Mouse (Mus musculus): ENCODE results near the gene Rnft2. TPM values are rescaled to one million over a fixed set of nuclear protein-coding genes. Genes with fewer than 3 reads are reported as not detected.

Gene Rnft2
- polyA plus RNA-seq, 1 experiment from 2014 or later = 17.8 TPM

DNA sequence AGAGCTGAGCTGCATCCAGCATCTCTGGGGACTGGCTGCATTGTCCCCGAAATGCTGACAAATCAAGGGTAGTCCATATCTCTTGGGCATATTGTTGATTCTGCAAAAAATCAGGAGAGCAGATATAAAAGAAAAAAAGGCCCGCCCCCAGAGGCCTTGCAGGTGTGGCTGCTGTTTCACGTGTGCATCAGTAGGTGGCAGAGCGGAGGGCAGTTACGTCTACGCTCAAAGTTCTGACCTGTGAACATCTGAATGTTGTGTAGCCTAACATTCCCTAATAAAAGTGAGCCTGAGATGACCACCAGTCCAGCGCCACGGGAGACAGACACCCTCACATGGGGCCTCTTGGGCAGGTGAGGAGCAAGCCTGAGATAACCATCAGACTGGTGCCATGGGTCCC is 21.4 kb upstream of the Rnft2 start:
- no peak overlapping the region for H3K4me2 ChIP-seq
- H3K9me3 ChIP-seq = no peaks in the 10 kb centered on the region
- no peak overlapping the region for H3K27ac ChIP-seq
- H3K36me3 ChIP-seq (replicated peaks) = peaks cover 12% of the 10 kb centered on the region; the same call in 1 of the 2 replicates
- no peak overlapping the region for H3K9ac ChIP-seq
- H3K4me1 ChIP-seq = peaks cover 10% of the 10 kb centered on the region
- H3K27me3 ChIP-seq (replicated peaks) = peaks cover 5% of the 10 kb centered on the region; the same call in 1 of the 2 replicates
- no peak overlapping the region for H3K4me3 ChIP-seq
- 47% methylated on average over 8 of the region's 8 CpGs for WGBS
- no peak for ATAC-seq (replicated peaks)

DNA sequence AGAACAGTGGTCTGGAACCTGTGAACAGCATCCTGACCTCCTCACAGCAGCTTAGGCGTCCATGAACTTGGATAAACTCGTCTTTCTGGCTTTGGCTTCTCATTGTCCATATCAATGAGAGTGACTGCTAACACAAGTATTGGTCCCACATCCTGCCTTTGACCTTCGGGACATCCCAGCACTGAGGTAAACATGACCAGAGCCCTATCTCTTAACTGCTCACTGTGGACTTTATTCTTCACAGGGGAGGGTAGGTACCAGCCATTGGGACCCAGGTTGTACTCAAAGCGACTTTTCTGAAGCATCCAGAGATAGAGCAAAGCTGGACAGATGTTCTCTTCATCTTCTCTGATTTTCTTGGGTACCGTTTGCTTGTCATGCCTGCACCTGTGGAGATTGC is 20.4 kb upstream of the Rnft2 start:
- Histone ChIP-seq H3K9me3 (no peaks in the 10 kb centered on the region), H3K36me3 (replicated peaks) (peaks cover 19% of the 10 kb centered on the region; the same call in 1 of the 2 replicates), H3K4me2 (no peak overlapping the region), H3K9ac (no peak overlapping the region), H3K4me1 (peaks cover 10% of the 10 kb centered on the region), H3K27ac (no peak overlapping the region), H3K4me3 (no peak overlapping the region), H3K27me3 (replicated peaks) (peaks cover 5% of the 10 kb centered on the region; the same call in 1 of the 2 replicates)
- 86% methylated on average over 5 of the region's 5 CpGs for WGBS
- ATAC-seq (replicated peaks) = no peak

DNA sequence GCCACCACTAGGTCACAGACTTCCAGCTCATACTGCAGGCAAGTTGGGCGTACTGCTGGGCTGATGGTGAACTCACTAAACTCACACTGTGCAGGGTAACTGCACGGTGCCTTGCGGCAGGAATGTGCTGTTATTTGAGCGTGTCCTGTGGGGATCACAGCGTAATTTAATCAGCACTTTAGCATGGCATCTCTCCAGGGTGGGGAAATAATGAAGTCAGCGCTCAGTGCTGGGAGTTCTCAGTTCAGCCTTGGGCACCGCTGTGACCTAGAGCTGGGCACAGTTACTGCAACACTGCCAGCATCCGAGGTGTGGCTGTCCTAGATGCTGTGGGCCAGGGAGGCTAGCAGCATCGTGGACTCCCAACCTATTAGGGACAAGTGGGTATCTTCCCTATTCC is 19.4 kb upstream of the Rnft2 start:
- WGBS = 72% methylated on average over 9 of the region's 9 CpGs
- Histone ChIP-seq H3K9me3 (no peaks in the 10 kb centered on the region), H3K9ac (no peak overlapping the region), H3K4me2 (no peak overlapping the region), H3K36me3 (replicated peaks) (peaks cover 27% of the 10 kb centered on the region; the same call in 1 of the 2 replicates), H3K4me3 (no peak overlapping the region), H3K4me1 (peaks cover 7% of the 10 kb centered on the region), H3K27ac (no peak overlapping the region), H3K27me3 (replicated peaks) (peaks cover 2% of the 10 kb centered on the region; the same call in 1 of the 2 replicates)
- ATAC-seq (replicated peaks) = no peak

DNA sequence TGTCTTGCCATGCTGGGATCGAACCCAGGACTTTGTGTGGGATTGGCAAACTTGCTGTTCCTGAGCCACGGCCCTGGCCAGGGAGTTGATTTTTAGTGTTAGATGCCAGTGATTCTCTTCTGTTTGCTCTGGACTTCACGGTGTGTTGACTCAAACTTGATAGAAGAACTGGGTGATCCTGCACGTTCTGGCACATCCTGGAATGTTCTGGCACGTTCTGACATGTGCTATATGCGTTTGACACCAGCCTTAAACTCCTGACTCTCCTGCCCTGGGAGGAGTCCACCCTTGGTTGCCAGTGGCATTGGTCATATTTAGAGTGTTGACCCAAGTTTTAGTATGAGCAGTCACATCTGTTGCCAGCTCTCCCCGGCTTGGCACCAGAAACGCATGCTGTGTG is 17.5 kb upstream of the Rnft2 start:
- no peak overlapping the region for H3K4me3 ChIP-seq
- no peak for ATAC-seq (replicated peaks)
- no peak overlapping the region for H3K27ac ChIP-seq
- no peaks in the 10 kb centered on the region for H3K9me3 ChIP-seq
- no peaks in the 10 kb centered on the region for H3K27me3 ChIP-seq (replicated peaks)
- H3K4me1 ChIP-seq = peaks cover 8% of the 10 kb centered on the region; the same call in 1 of the 2 replicates
- WGBS = 97% methylated on average over 8 of the region's 8 CpGs
- no peak overlapping the region for H3K4me2 ChIP-seq
- H3K9ac ChIP-seq = no peak overlapping the region
- peaks cover 27% of the 10 kb centered on the region; the same call in 1 of the 2 replicates for H3K36me3 ChIP-seq (replicated peaks)

DNA sequence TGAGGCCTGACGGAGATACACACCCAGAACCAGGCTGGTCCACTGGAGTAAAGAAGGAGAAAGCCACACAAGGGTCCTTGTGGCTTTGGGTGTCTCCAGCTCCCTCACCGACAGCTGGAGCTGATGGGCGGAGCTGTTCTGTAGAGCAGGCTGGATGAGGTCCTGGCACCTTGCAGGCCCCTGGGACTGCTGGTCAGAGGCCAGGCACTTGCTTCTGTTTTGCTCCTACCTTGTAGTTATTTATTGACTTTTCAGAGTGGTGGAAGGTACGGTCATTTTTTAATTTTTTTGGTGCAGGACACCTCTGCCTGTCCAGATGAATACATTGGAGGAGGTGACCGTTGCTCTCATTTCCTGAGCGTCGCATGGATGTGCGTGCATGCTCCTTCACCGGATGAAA is 16.3 kb upstream of the Rnft2 start:
- H3K4me1 ChIP-seq = peaks cover 8% of the 10 kb centered on the region; the same call in 1 of the 2 replicates
- H3K9me3 ChIP-seq = no peaks in the 10 kb centered on the region
- no peak overlapping the region for H3K9ac ChIP-seq
- H3K27ac ChIP-seq = no peak overlapping the region
- H3K4me3 ChIP-seq = no peak overlapping the region
- no peaks in the 10 kb centered on the region for H3K27me3 ChIP-seq (replicated peaks)
- WGBS = 95% methylated on average over 9 of the region's 9 CpGs
- peaks cover 36% of the 10 kb centered on the region for H3K36me3 ChIP-seq (replicated peaks)
- H3K4me2 ChIP-seq = no peak overlapping the region
- ATAC-seq (replicated peaks) = no peak

DNA sequence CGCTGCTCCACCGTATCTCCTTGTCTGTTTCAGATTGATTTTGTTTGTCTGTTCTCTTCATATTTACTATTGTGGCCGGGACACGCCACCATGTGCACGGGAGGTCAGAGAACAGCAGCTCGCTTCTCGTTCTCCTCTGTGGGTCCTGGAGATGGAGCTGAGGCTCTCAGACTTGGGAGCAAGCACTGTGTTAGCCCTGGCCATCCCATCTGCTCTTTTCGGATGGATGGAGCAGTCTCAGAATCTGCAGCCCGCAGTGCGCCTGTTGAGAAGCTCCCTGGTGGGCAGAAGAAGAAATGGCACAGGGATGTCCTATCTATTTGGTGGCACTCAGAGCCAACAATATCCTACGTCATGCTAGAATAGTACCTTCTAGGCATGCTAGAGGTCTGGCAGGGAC is 15.7 kb upstream of the Rnft2 start:
- no peak overlapping the region for H3K27ac ChIP-seq
- no peak overlapping the region for H3K4me2 ChIP-seq
- WGBS = 92% methylated on average over 11 of the region's 11 CpGs
- peaks cover 36% of the 10 kb centered on the region for H3K36me3 ChIP-seq (replicated peaks)
- no peaks in the 10 kb centered on the region for H3K27me3 ChIP-seq (replicated peaks)
- no peaks in the 10 kb centered on the region for H3K9me3 ChIP-seq
- no peak for ATAC-seq (replicated peaks)
- H3K4me3 ChIP-seq = no peak overlapping the region
- no peak overlapping the region for H3K9ac ChIP-seq
- peaks cover 8% of the 10 kb centered on the region; the same call in 1 of the 2 replicates for H3K4me1 ChIP-seq

DNA sequence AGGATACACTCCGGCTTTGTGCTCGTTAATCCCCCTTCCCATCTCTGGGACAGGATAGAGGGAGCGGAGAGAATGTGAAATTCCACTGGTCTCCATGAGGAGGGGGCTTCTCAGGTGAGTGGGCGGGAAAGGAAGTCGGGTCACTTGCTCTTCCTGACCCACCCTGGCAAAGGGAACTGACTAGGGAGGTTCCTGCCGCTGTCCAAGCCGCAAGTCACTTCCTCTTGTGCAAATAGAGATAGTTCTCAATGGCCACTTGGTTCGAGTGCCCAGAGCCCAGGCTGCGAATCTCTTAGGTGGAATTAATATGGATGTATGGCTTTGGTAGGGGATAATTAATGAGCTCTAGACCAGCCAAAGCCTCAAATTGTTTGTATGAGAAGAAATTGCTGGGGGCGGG is 15.1 kb upstream of the Rnft2 start:
- no peak overlapping the region for H3K9ac ChIP-seq
- ATAC-seq (replicated peaks) = no peak
- no peak overlapping the region for H3K4me3 ChIP-seq
- H3K4me2 ChIP-seq = no peak overlapping the region
- H3K9me3 ChIP-seq = no peaks in the 10 kb centered on the region
- no peaks in the 10 kb centered on the region for H3K27me3 ChIP-seq (replicated peaks)
- peaks cover 36% of the 10 kb centered on the region for H3K36me3 ChIP-seq (replicated peaks)
- H3K4me1 ChIP-seq = peaks cover 8% of the 10 kb centered on the region; the same call in 1 of the 2 replicates
- WGBS = 90% methylated on average over 10 of the region's 10 CpGs
- H3K27ac ChIP-seq = no peak overlapping the region

DNA sequence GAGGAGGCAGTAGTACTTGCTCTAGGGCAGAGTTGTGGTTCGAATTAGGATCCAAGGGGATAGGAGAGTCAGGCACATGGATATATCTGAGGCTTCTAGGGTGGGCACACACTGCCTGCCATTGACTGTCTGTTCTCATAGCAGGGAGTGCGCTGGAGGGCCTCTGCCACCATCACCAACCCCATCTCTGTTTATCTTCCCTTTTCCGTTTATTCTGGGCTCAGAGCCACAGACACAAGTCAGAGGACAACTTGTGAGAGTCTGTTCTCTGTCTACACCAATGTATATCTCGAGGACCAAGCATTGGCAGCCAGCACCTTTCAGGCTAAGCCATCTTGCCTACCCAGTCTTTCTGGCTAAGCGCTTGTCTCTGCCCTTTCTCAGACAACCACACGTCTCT is 14.7 kb upstream of the Rnft2 start:
- Histone ChIP-seq H3K36me3 (replicated peaks) (peaks cover 36% of the 10 kb centered on the region), H3K27ac (no peak overlapping the region), H3K4me2 (no peak overlapping the region), H3K4me3 (no peak overlapping the region), H3K9me3 (no peaks in the 10 kb centered on the region), H3K27me3 (replicated peaks) (no peaks in the 10 kb centered on the region), H3K9ac (no peak overlapping the region), H3K4me1 (peaks cover 8% of the 10 kb centered on the region; the same call in 1 of the 2 replicates)
- 80% methylated on average over 6 of the region's 6 CpGs for WGBS
- no peak for ATAC-seq (replicated peaks)

DNA sequence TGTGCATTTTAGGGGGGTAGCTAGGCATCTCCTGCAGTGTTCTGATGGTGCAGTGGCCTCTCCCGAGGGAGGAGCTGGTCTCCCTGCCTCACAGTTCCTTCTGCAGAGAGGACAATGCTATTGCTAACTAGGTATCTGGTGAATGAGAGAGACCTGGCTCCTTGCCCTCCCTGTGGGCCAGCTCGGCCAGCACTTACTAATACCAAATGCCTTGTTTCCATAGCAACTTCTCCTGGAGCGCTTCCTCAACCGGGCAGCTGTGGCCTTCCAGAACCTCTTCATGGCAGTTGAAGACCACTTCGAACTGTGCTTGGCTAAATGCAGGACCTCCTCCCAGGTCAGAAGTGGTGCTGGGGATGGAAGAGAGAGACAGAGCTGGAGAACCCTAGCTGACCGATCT is 14.2 kb upstream of the Rnft2 start:
- Histone ChIP-seq H3K4me2 (no peak overlapping the region), H3K36me3 (replicated peaks) (peaks cover 36% of the 10 kb centered on the region), H3K27me3 (replicated peaks) (no peaks in the 10 kb centered on the region), H3K4me3 (no peak overlapping the region), H3K27ac (no peak overlapping the region), H3K9me3 (no peaks in the 10 kb centered on the region), H3K4me1 (peaks cover 8% of the 10 kb centered on the region; the same call in 1 of the 2 replicates), H3K9ac (no peak overlapping the region)
- ATAC-seq (replicated peaks) = no peak
- 63% methylated on average over 6 of the region's 6 CpGs for WGBS

DNA sequence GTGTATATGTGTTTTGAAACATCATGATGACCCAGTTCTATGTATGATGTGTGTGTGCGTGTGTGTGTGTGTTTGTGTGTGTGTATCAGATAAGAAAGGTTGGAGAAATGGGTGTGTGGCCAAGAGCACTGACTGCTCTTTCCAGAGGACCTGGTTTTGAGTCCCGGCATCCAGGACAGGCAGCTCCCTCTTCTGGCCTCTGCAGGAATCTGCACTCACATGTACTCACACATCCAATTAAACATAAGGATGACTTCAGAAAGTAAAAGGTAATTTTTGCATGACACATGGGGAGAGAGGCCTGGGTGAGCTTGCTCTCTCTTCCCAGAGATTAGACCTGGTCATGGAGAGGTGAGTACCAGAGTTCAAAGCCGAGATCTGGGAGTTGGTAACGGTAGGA is 12.1 kb upstream of the Rnft2 start:
- Histone ChIP-seq H3K27me3 (replicated peaks) (no peaks in the 10 kb centered on the region), H3K4me3 (no peak overlapping the region), H3K4me1 (peaks cover 8% of the 10 kb centered on the region; the same call in 1 of the 2 replicates), H3K9ac (no peak overlapping the region), H3K9me3 (no peaks in the 10 kb centered on the region), H3K36me3 (replicated peaks) (peaks cover 29% of the 10 kb centered on the region), H3K27ac (no peak overlapping the region), H3K4me2 (no peak overlapping the region)
- WGBS = 98% methylated on average over 4 of the region's 4 CpGs
- no peak for ATAC-seq (replicated peaks)

DNA sequence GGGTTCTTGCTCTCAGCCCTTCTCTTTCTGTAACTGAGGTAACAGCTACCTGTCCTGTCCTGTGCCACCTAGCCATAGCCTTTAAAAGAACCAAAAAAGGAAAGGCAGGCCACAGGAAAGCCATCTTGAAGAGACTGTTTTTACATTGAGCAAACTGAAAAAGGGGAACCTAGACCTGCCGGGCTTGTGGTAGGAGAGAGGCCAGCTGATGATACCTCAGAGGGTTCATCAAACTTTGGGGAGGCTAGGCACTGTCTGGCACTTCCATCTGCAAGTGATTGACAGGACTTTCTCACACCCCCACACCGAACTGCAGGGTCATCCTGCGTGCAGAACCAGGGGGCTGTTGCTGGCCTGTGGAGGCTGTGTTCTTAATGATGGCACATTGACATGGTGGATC is 8.6 kb upstream of the Rnft2 start:
- Histone ChIP-seq H3K4me2 (no peak overlapping the region), H3K4me3 (no peak overlapping the region), H3K27me3 (replicated peaks) (no peaks in the 10 kb centered on the region), H3K9ac (no peak overlapping the region), H3K27ac (no peak overlapping the region), H3K4me1 (no peaks in the 10 kb centered on the region), H3K36me3 (replicated peaks) (peaks cover 14% of the 10 kb centered on the region), H3K9me3 (no peaks in the 10 kb centered on the region)
- WGBS = 80% methylated on average over 3 of the region's 3 CpGs
- ATAC-seq (replicated peaks) = no peak

DNA sequence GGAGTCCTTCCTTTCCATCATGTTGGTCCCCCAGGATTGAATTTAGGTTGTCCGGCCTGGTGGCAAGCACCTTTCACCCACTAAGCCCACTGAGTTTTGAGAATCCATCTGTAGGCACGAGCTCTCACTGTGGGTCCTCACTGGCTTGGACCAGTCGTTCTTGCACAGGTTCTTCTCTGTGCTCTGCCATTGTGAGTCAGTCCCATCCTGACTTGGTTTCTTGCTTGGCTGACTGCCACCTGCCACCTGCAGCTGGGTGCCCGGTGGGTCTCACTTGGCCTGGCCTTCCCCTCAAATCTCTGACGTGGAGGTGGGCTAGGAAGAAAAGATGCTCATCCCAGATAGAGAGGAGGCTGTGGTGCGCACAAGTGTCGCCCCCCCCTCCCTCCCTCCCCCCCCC is 6.1 kb upstream of the Rnft2 start:
- WGBS = 81% methylated on average over 6 of the region's 7 CpGs
- H3K27ac ChIP-seq = no peak overlapping the region
- H3K4me3 ChIP-seq = no peak overlapping the region
- no peak overlapping the region for H3K4me2 ChIP-seq
- H3K27me3 ChIP-seq (replicated peaks) = no peaks in the 10 kb centered on the region
- no peak for ATAC-seq (replicated peaks)
- H3K9me3 ChIP-seq = no peaks in the 10 kb centered on the region
- H3K36me3 ChIP-seq (replicated peaks) = 0 out of 2 replicates have a peak, but pooled peaks cover 5% of the 10 kb centered on the region
- H3K4me1 ChIP-seq = peaks cover 15% of the 10 kb centered on the region
- no peak overlapping the region for H3K9ac ChIP-seq

DNA sequence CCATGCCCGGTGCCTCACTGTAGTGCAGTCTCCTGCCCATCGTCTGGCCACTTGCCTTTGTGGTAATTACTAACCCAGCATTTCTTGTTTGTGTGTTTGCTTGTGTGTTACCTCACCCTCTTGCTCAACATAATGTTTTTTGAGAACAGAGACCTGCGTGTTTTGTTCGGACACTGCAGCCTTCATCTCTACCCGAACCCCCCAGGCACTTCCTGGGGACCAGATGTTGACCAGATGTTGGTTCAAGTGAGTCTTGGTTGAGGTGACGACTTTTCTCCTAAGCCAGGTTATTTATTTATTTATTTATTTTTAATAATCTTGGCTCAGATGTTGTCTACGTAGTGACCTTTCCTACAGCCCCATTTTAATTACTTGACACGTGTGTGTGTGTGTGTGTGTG is 2.5 kb upstream of the Rnft2 start:
- no peaks in the 10 kb centered on the region for H3K9me3 ChIP-seq
- peaks cover 5% of the 10 kb centered on the region; the same call in 1 of the 2 replicates for H3K36me3 ChIP-seq (replicated peaks)
- no peak for ATAC-seq (replicated peaks)
- no peak overlapping the region for H3K4me2 ChIP-seq
- no peak overlapping the region for H3K27ac ChIP-seq
- 88% methylated on average over 8 of the region's 8 CpGs for WGBS
- H3K9ac ChIP-seq = no peak overlapping the region
- no peaks in the 10 kb centered on the region for H3K27me3 ChIP-seq (replicated peaks)
- H3K4me1 ChIP-seq = peaks cover 28% of the 10 kb centered on the region
- H3K4me3 ChIP-seq = no peak overlapping the region

All from midbrain, embryonic 15.5 days (tissue).